Mouse (Mus musculus) limb, embryonic 13.5 days (tissue): ENCODE measurements around the gene Fabp1. TPM values are rescaled to one million over a fixed set of nuclear protein-coding genes. Genes with fewer than 3 reads are reported as not detected.

Experiments
- ATAC-seq: fragments of 200-750 bp; cut with Nextera tagmentation; 2 replicates; pipeline ENCODE4 v1.8.0; 2017; ENCODE audit warnings: low read depth, moderate number of reproducible peaks, moderate TSS enrichment; ENCODE audit not compliant: low FRiP score
- H3K27ac ChIP-seq: fragments of 300-500 bp; sonication (generic); 2 replicates; pipeline ENCODE4 v1.5.1; 2015; ENCODE audit warnings: inconsistent platforms, mild to moderate bottlenecking, moderate library complexity
- H3K27me3 ChIP-seq: fragments of 300-500 bp; sonication (generic); 2 replicates; pipeline ENCODE4 v1.6.1; 2015; ENCODE audit warnings: mild to moderate bottlenecking, inconsistent platforms
- H3K36me3 ChIP-seq: fragments of 300-500 bp; sonication (generic); 2 replicates; pipeline ENCODE4 v1.6.1; 2015; ENCODE audit warnings: inconsistent platforms, mild to moderate bottlenecking, moderate library complexity
- H3K4me1 ChIP-seq: fragments of 300-500 bp; sonication (generic); 2 replicates; pipeline ENCODE4 v1.6.1; 2015; ENCODE audit warnings: inconsistent platforms
- H3K4me2 ChIP-seq: fragments of 300-500 bp; sonication (generic); replicated peaks from 2 replicates; pipeline ENCODE4 v1.6.1; 2015; ENCODE audit warnings: inconsistent platforms, mild to moderate bottlenecking, moderate library complexity
- H3K4me3 ChIP-seq: fragments of 300-500 bp; sonication (generic); 2 replicates; pipeline ENCODE4 v1.5.1; 2015; ENCODE audit warnings: moderate library complexity, mild to moderate bottlenecking, inconsistent platforms
- H3K9ac ChIP-seq: fragments of 300-500 bp; sonication (generic); 2 replicates; pipeline ENCODE4 v1.6.1; 2015; ENCODE audit warnings: mild to moderate bottlenecking, inconsistent platforms
- H3K9me3 ChIP-seq: fragments of 300-500 bp; sonication (generic); 2 replicates; pipeline ENCODE4 v1.6.1; 2016; ENCODE audit warnings: inconsistent platforms
- WGBS: fragments of 180-500 bp; shearing (Covaris S2); methylation state at CpG from one replicate; pipeline ENCODE4 v1.1.7; 2015; 5-methylcytosine and 5-hydroxymethylcytosine counted together
- polyA plus RNA-seq: library from polyadenylated mRNA; unstranded; fragments of >200 nt; fragmentation: Nextera tagmentation; extraction: Ambion mirVana; gene quantifications from 2 replicates; pipeline ENCODE4 v1.2.1, GENCODE M21; 2015

Gene Fabp1
- polyA plus RNA-seq, 1 experiment from 2014 or later = 0.48 TPM

DNA sequence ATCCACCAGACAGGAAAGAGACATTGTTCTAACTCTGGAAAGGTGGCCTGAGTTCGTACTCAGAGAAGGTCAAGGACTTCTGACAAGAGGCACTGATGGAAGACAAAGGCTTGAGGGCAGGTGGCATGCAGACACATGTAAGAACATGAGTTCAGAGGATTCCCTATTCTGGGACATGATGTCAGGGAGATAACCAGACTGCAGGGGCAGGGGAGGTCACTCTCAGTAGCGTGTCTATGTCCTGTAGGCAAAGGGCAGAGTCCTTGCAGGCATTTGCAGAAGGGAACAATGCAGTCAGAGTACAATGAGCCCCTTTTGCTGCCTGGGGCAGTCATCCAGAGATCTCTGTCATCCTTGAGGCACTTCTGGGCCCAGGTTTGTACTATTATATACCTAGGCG is 50.0 kb downstream of the Fabp1 start:
- Histone ChIP-seq H3K27me3 (no peaks in the 10 kb centered on the region), H3K4me2 (no peak overlapping the region), H3K4me3 (no peak overlapping the region), H3K9ac (no peak overlapping the region), H3K9me3 (no peaks in the 10 kb centered on the region), H3K36me3 (no peaks in the 10 kb centered on the region), H3K4me1 (no peaks in the 10 kb centered on the region), H3K27ac (no peak overlapping the region)
- no peak for ATAC-seq
- WGBS = 76% methylated on average over 3 of the region's 3 CpGs

DNA sequence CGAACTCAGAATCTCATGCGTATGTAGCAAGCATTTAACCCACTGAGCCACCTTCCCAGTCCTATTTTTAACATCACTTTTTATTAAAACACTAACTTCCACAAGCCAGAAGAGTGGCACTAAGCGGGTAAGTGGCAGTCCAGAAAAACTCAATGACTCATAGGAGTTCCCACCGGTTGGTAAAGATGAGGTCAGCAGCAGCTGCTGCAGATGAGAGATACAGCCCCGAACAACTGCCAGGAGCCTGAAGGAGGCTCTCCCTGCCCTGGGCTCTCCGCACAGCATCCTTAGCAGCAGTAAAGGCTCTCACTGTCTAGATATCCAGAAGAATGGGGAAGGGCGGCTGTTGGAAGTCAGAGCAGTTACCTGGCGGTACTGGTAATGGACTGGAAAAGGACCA is 51.3 kb downstream of the Fabp1 start:
- Histone ChIP-seq H3K4me1 (no peaks in the 10 kb centered on the region), H3K27ac (no peak overlapping the region), H3K4me3 (no peak overlapping the region), H3K9me3 (no peaks in the 10 kb centered on the region), H3K4me2 (no peak overlapping the region), H3K27me3 (no peaks in the 10 kb centered on the region), H3K36me3 (no peaks in the 10 kb centered on the region), H3K9ac (no peak overlapping the region)
- WGBS = 83% methylated on average over 8 of the region's 8 CpGs
- ATAC-seq = no peak

DNA sequence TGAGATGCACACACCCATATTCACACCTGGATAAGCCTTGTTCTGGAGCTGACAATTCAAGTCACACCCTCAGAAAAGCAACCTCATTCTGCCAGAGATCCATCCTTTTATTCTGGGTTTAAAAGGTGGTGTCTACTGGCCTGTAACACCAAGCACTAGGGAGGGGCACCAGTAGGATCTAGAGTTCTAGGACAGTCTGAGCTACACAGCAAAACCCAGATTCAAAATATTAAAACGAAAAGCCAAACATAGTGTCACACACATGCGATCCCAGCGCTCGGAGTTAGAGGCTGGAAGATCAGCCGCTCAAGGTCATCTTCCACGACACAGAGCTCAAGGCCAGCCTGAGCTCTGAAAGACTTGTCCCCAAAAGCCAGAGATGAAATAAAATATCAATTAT is 54.8 kb downstream of the Fabp1 start:
- no peaks in the 10 kb centered on the region for H3K27me3 ChIP-seq
- 90% methylated on average over 6 of the region's 6 CpGs for WGBS
- H3K4me3 ChIP-seq = no peak overlapping the region
- no peak for ATAC-seq
- no peak overlapping the region for H3K9ac ChIP-seq
- no peaks in the 10 kb centered on the region for H3K9me3 ChIP-seq
- H3K36me3 ChIP-seq = no peaks in the 10 kb centered on the region
- no peaks in the 10 kb centered on the region for H3K4me1 ChIP-seq
- H3K27ac ChIP-seq = no peak overlapping the region
- H3K4me2 ChIP-seq = no peak overlapping the region

Other genes with a start within 250 kb of the Fabp1 start
- gene Foxi3, start 243.3 kb upstream of the Fabp1 start, polyA plus RNA-seq = 0.15 and 0.20 TPM in 2 replicates
- 6.1 and 7.6 TPM in 2 replicates for gene Thnsl2, start 55.4 kb upstream of the Fabp1 start, polyA plus RNA-seq
- 38.7 and 41.8 TPM in 2 replicates for gene Krcc1, start 71.8 kb downstream of the Fabp1 start, polyA plus RNA-seq
- 8.7 and 11.7 TPM in 2 replicates for gene Smyd1, start 122.4 kb downstream of the Fabp1 start, polyA plus RNA-seq
- gene Cd8b1, start 123.0 kb downstream of the Fabp1 start, polyA plus RNA-seq = not detected in 2 replicates
- gene Cd8a, start 173.6 kb downstream of the Fabp1 start, polyA plus RNA-seq = not detected in 2 replicates
- 12.3 and 12.5 TPM in 2 replicates for gene Rmnd5a, start 240.8 kb downstream of the Fabp1 start, polyA plus RNA-seq